In genomic region chr14:122385758-122386157, GRCm38 (mm10) we compare ENCODE assay signal across 15 mouse cellular contexts.
"Had no signal": no experiment of that assay in that cellular context is flagged by ENCODE, and none has a peak within 500 bp of the region (broad histone marks: within the 10 kb centered on the region; RNA-seq: fewer than 3 reads in every experiment).

No protein-coding gene starts in this region.

- DNase-seq: lung, adult 2 months; lung, postnatal 14 days; lung, postnatal 36 days; right cerebral cortex, postnatal 14 days; thymus, adult 2 months; thymus, postnatal 25 days; thymus, postnatal 4 days had no signal

- H3K4me3 ChIP-seq: lung, embryonic 15.5 days; megakaryocyte, embryonic 14.5 days; midbrain, embryonic 13.5 days; midbrain, embryonic 15.5 days; neural tube, embryonic 12.5 days; stomach, embryonic 15.5 days had no signal

- H3K4me1 ChIP-seq: lung, embryonic 15.5 days; megakaryocyte, embryonic 14.5 days; midbrain, embryonic 15.5 days; stomach, embryonic 15.5 days had no signal

- H3K27ac ChIP-seq: lung, embryonic 15.5 days; macrophage; midbrain, embryonic 13.5 days; midbrain, embryonic 15.5 days; neural tube, embryonic 12.5 days; stomach, embryonic 15.5 days; stomach, postnatal 0 days had no signal

- H3K9me3 ChIP-seq: lung, embryonic 15.5 days; megakaryocyte, embryonic 14.5 days; midbrain, embryonic 13.5 days; midbrain, embryonic 15.5 days; neural tube, embryonic 12.5 days; stomach, embryonic 15.5 days had no signal

- H3K36me3 ChIP-seq: lung, embryonic 15.5 days; midbrain, embryonic 13.5 days; midbrain, embryonic 15.5 days; neural tube, embryonic 12.5 days; stomach, embryonic 15.5 days had no signal

- H3K27me3 ChIP-seq: lung, embryonic 15.5 days; megakaryocyte, embryonic 14.5 days; stomach, embryonic 15.5 days had no signal
